ENCODE assay signal across 24 mouse cellular contexts in genomic region chr4:117305461-117305860, GRCm38 (mm10). TPM values are rescaled to one million over a fixed set of nuclear protein-coding genes. Genes with fewer than 3 reads are reported as not detected.
"Had no signal": no experiment of that assay in that cellular context is flagged by ENCODE, and none has a peak within 500 bp of the region (broad histone marks: within the 10 kb centered on the region; RNA-seq: fewer than 3 reads in every experiment).

No protein-coding gene starts in this region.

- H3K9ac ChIP-seq: liver, embryonic 13.5 days; lung, embryonic 15.5 days; midbrain, embryonic 13.5 days; neural tube, embryonic 13.5 days had no signal

- DNase-seq: kidney, adult 11 months; kidney, adult 9 months; kidney, postnatal 25 days; layer of hippocampus, postnatal 36 days; liver, embryonic 13.5 days; lung, postnatal 10 days; lung, postnatal 36 days; retina, postnatal 1 day; right cerebral cortex, postnatal 25 days; thymus, adult 2 months; thymus, postnatal 14 days; thymus, postnatal 4 days had no signal

- ATAC-seq: midbrain, embryonic 13.5 days; midbrain, embryonic 16.5 days had no signal

- H3K4me3 ChIP-seq: layer of hippocampus, adult 2 months; left cerebral cortex, adult 2 months; megakaryocyte, embryonic 14.5 days; midbrain, embryonic 13.5 days; myocyte had no signal

- H3K27ac ChIP-seq: layer of hippocampus, adult 2 months; left cerebral cortex, adult 2 months; liver, embryonic 13.5 days; lung, embryonic 15.5 days; midbrain, embryonic 13.5 days; neural tube, embryonic 13.5 days had no signal

- H3K9me3 ChIP-seq: liver, embryonic 13.5 days; lung, embryonic 15.5 days; midbrain, embryonic 10.5 days; midbrain, embryonic 13.5 days; neural tube, embryonic 13.5 days had no signal

- H3K36me3 ChIP-seq: liver, embryonic 13.5 days; lung, embryonic 15.5 days; midbrain, embryonic 13.5 days; neural tube, embryonic 13.5 days had no signal

RNA-seq across cellular contexts. Expression of gene Armh1, which starts 53.5 kb away (rescaled TPM):
- total RNA-seq: liver, adult 2 months; monocyte, adult 5-6 weeks; neutrophil, adult 5-6 weeks had no signal
- polyA plus RNA-seq: liver, adult 2 months; liver, embryonic 13.5 days; myocyte had no signal

RNA-seq across cellular contexts. Expression of gene Tmem53, which starts 53.7 kb away (rescaled TPM):
- total RNA-seq: neutrophil, adult 5-6 weeks had no signal
